Mouse (Mus musculus) forebrain, embryonic 12.5 days (tissue): ENCODE measurements at regions not wholly inside any gene's neighbourhood (a gene's known extent, or its start where the extent isn't known, plus 50 kb on each side); places are given as distances from the start of the nearest gene placed in this dataset.

Source experiments
- ATAC-seq: fragments of 200-750 bp; cut with Nextera tagmentation; 2 replicates; pipeline ENCODE4 v1.8.0; 2017; ENCODE audit warnings: moderate TSS enrichment; ENCODE audit not compliant: low FRiP score
- H3K27ac ChIP-seq: fragments of 300-500 bp; sonication (generic); 2 replicates; pipeline ENCODE4 v1.5.1; 2016; ENCODE audit warnings: mild to moderate bottlenecking
- H3K27me3 ChIP-seq: fragments of 300-500 bp; sonication (generic); 2 replicates; pipeline ENCODE4 v1.6.1; 2016; ENCODE audit warnings: mild to moderate bottlenecking
- H3K36me3 ChIP-seq: fragments of 300-500 bp; sonication (generic); replicated peaks from 2 replicates; pipeline ENCODE4 v1.6.1; 2016; ENCODE audit warnings: mild to moderate bottlenecking
- H3K4me1 ChIP-seq: fragments of 300-500 bp; sonication (generic); 2 replicates; pipeline ENCODE4 v1.6.1; 2016
- H3K4me2 ChIP-seq: fragments of 300-500 bp; sonication (generic); 2 replicates; pipeline ENCODE4 v1.6.1; 2016; ENCODE audit warnings: mild to moderate bottlenecking, moderate library complexity
- H3K4me3 ChIP-seq: fragments of 300-500 bp; sonication (generic); replicated peaks from 2 replicates; pipeline ENCODE4 v1.5.1; 2016; ENCODE audit warnings: mild to moderate bottlenecking
- H3K9ac ChIP-seq: fragments of 300-500 bp; sonication (generic); 2 replicates; pipeline ENCODE4 v1.6.1; 2016; ENCODE audit warnings: mild to moderate bottlenecking
- H3K9me3 ChIP-seq: fragments of 300-500 bp; sonication (generic); 2 replicates; pipeline ENCODE4 v1.6.1; 2016
- WGBS: fragments of 180-500 bp; shearing (Covaris S2); methylation state at CpG from one replicate; pipeline ENCODE4 v1.1.7; 2016; 5-methylcytosine and 5-hydroxymethylcytosine counted together

DNA sequence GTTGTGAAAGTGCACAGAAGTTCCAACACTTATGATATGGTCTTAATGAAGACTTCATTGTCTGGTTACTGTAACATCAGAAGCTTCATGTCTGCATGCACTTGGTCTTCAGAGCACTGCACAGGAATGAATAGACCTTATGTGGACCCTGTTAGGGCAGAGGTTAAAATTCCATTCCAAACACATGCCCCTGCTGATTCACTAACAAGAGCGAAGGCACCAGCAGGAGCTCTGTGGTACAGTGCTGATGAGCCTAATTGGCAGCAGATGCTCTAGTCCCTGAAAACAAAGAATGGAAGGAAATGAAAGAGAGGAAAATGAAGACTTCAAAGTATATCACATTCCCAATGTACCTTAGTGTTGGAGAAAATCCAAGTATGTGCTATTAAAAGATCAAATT is 365.1 kb upstream of the Alcam start:
- Histone ChIP-seq H3K27ac (no peak overlapping the region), H3K4me3 (no peak overlapping the region), H3K9me3 (no peaks in the 10 kb centered on the region), H3K4me2 (no peak overlapping the region), H3K36me3 (no peaks in the 10 kb centered on the region), H3K4me1 (no peaks in the 10 kb centered on the region), H3K9ac (no peak overlapping the region), H3K27me3 (no peaks in the 10 kb centered on the region)
- ATAC-seq: no peak
- WGBS: 54% methylated on average over 1 of the region's 1 CpGs

DNA sequence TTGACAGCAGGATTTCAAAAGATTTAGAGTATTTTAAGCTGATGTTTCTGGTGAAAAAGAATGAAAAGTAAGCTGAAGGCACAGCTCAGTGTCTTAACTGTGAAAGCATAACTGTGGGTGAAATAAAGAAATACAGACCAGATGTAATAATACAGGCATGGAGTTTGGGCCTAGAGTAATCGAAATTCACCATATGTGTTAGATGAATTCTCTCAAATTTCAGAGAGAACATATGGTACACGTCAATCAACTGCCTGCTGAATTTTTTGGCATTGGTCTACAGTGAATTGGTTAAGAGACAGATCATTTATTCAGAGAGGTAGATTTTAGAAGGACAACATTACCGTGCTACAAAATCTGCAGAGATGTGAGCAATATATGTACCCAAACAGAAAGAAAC is 357.3 kb upstream of the Alcam start:
- 68% methylated on average over 3 of the region's 3 CpGs for WGBS
- H3K9ac ChIP-seq: no peak overlapping the region
- no peak overlapping the region for H3K4me2 ChIP-seq
- no peaks in the 10 kb centered on the region for H3K27me3 ChIP-seq
- H3K9me3 ChIP-seq: no peaks in the 10 kb centered on the region
- H3K36me3 ChIP-seq: no peaks in the 10 kb centered on the region
- no peak for ATAC-seq
- no peaks in the 10 kb centered on the region for H3K4me1 ChIP-seq
- no peak overlapping the region for H3K27ac ChIP-seq
- no peak overlapping the region for H3K4me3 ChIP-seq

DNA sequence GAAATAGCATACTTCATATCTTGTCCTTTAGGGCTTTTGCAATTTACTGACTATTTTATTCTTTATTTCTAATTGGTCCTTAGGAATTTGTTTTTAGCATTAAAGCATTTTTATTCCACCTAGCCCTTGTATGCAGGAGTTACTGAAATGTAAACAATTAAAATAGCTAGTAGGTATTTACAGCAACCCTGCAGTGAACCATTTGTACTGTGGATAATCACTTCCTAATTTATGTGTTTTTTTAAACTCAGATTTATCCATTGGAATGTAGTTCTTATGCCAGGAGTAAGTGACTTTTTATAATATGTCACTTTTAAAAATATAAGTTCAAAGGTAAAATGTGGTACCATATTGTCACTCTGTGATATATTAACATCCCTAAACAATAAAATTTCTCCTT is 350.5 kb upstream of the Alcam start:
- Histone ChIP-seq H3K9ac (no peak overlapping the region), H3K36me3 (no peaks in the 10 kb centered on the region), H3K4me2 (no peak overlapping the region), H3K9me3 (no peaks in the 10 kb centered on the region), H3K4me3 (no peak overlapping the region), H3K4me1 (no peaks in the 10 kb centered on the region), H3K27ac (no peak overlapping the region), H3K27me3 (no peaks in the 10 kb centered on the region)
- no peak for ATAC-seq

GRCm38 (mm10) chr16:52799715-52800392 is 346.0 kb upstream of the Alcam start:
- whole genome bisulfite sequencing: 42% methylated on average over 4 of the region's 4 CpGs
- Histone ChIP-seq H3K9me3 (no peaks in the 10 kb centered on the region), H3K27ac (no peak overlapping the region), H3K27me3 (no peaks in the 10 kb centered on the region), H3K4me3 (no peak overlapping the region), H3K9ac (no peak overlapping the region), H3K4me1 (no peaks in the 10 kb centered on the region), H3K4me2 (no peak overlapping the region), H3K36me3 (no peaks in the 10 kb centered on the region)
- ATAC-seq: no peak

- ATAC-seq: no peak
- no peak overlapping the region for H3K27ac ChIP-seq
- H3K27me3 ChIP-seq: no peaks in the 10 kb centered on the region
- H3K9me3 ChIP-seq: no peaks in the 10 kb centered on the region
- H3K4me3 ChIP-seq: no peak overlapping the region
- no peaks in the 10 kb centered on the region for H3K36me3 ChIP-seq
- 72% methylated on average over 1 of the region's 1 CpGs for WGBS
- no peaks in the 10 kb centered on the region for H3K4me1 ChIP-seq
- no peak overlapping the region for H3K9ac ChIP-seq
- no peak overlapping the region for H3K4me2 ChIP-seq
Measured at GRCm38 (mm10) chr16:52795184-52795583, 341.3 kb upstream of the Alcam start.

- Histone ChIP-seq H3K27ac (no peak overlapping the region), H3K4me2 (no peak overlapping the region), H3K4me1 (no peaks in the 10 kb centered on the region), H3K9me3 (no peaks in the 10 kb centered on the region), H3K36me3 (no peaks in the 10 kb centered on the region), H3K27me3 (no peaks in the 10 kb centered on the region), H3K4me3 (no peak overlapping the region), H3K9ac (no peak overlapping the region)
- 63% methylated on average over 1 of the region's 1 CpGs for WGBS
- ATAC-seq: no peak
Measured at GRCm38 (mm10) chr16:52789946-52790345, 336.1 kb upstream of the Alcam start.

DNA sequence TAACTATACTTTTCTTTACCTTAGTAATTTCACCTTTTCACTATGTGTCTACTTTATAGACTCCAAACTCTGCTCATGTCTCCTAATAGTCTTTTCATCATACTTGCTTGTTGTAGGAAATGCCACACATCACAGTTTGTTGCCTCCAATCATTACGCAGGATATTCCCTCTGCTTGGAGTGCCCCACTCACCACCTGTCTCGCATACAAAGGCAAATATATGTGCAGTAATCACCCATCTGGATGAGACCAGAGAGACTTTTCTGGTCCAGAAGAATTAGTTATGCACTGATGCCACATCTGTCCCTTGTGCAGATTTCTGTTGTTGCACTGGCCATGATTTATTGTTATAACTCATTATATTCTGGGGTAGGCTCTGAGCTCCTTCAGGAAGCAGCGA is 293.9 kb upstream of the Alcam start:
- no peak for ATAC-seq
- no peak overlapping the region for H3K4me2 ChIP-seq
- no peaks in the 10 kb centered on the region for H3K27me3 ChIP-seq
- no peak overlapping the region for H3K9ac ChIP-seq
- H3K4me1 ChIP-seq: no peaks in the 10 kb centered on the region
- no peaks in the 10 kb centered on the region for H3K36me3 ChIP-seq
- no peaks in the 10 kb centered on the region for H3K9me3 ChIP-seq
- no peak overlapping the region for H3K4me3 ChIP-seq
- 93% methylated on average over 3 of the region's 3 CpGs for WGBS
- H3K27ac ChIP-seq: no peak overlapping the region

DNA sequence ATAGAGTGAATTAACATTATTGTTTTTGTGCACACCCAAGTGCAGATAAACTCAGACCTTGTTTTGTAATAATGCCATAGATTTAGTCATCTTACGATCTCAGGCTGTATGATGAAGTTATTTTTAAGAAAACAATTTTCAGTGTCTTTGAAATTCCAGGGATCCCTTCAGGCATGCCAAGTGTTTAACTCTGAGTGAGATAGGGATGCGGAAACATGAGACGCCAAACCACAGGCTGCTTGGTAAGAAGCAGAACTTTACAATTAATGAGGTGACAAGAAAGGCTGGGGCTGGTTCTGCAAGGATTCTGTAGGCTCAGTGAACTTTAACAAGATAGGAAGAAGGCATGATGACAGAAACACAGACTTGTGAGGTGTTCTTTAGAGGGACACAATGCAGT is 292.3 kb upstream of the Alcam start:
- H3K9ac ChIP-seq: no peak overlapping the region
- no peaks in the 10 kb centered on the region for H3K9me3 ChIP-seq
- no peak overlapping the region for H3K4me3 ChIP-seq
- 57% methylated on average over 3 of the region's 3 CpGs for WGBS
- H3K27ac ChIP-seq: no peak overlapping the region
- no peaks in the 10 kb centered on the region for H3K4me1 ChIP-seq
- H3K36me3 ChIP-seq: no peaks in the 10 kb centered on the region
- H3K4me2 ChIP-seq: no peak overlapping the region
- ATAC-seq: no peak
- no peaks in the 10 kb centered on the region for H3K27me3 ChIP-seq

DNA sequence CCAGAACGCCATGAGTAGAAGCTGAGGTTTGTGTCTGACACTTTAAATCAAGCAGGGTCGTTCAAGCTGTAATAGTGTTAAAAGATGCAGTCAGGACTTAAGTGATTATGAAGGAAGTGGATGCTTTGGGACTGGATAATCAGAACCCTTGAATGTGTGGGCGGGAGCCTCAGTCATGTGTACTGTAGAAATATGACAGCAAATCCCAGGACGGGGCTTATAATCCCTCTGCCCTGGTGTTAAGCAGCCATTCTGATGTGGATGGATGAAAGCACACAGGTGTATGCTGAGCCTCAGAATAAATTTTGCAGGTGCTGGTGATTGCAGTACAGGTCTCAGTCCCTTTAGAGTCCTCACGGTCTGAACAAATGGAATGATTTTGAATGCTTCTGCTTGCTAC is 290.8 kb upstream of the Alcam start:
- Histone ChIP-seq H3K4me2 (no peak overlapping the region), H3K4me1 (no peaks in the 10 kb centered on the region), H3K4me3 (no peak overlapping the region), H3K9ac (no peak overlapping the region), H3K27ac (no peak overlapping the region), H3K9me3 (no peaks in the 10 kb centered on the region), H3K36me3 (no peaks in the 10 kb centered on the region), H3K27me3 (no peaks in the 10 kb centered on the region)
- ATAC-seq: no peak
- 82% methylated on average over 5 of the region's 5 CpGs for WGBS

DNA sequence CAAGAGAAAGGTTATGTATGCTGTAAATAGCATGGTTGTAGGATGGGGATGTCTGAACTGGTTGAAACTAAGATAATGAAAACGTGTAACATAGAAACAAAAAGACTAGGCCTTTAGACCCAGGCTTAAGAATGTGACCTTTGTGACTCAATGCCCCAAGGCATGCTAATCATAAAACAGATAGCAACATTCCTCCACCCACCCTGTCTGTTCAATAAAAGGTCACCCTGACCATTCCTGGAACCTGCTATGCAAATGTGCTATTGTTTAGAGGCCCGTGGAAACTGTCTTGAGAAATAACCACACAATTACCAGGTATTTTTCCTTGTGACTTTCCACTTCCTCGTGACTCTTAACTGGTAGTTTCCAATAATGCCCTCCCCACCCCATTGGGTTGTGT is 288.3 kb upstream of the Alcam start:
- Histone ChIP-seq H3K27me3 (no peaks in the 10 kb centered on the region), H3K4me2 (no peak overlapping the region), H3K27ac (no peak overlapping the region), H3K9me3 (no peaks in the 10 kb centered on the region), H3K4me1 (no peaks in the 10 kb centered on the region), H3K4me3 (no peak overlapping the region), H3K9ac (no peak overlapping the region), H3K36me3 (no peaks in the 10 kb centered on the region)
- no peak for ATAC-seq
- 77% methylated on average over 3 of the region's 3 CpGs for WGBS

GRCm38 (mm10) chr16:52726120-52726844 is 272.4 kb upstream of the Alcam start:
- ATAC-seq: no peak
- WGBS: 92% methylated on average over 3 of the region's 3 CpGs

GRCm38 (mm10) chr16:52718231-52718932 is 264.5 kb upstream of the Alcam start:
- ATAC-seq: no peak
- H3K27me3 ChIP-seq: no peaks in the 10 kb centered on the region
- no peaks in the 10 kb centered on the region for H3K4me1 ChIP-seq
- WGBS: 83% methylated on average over 1 of the region's 1 CpGs
- H3K4me2 ChIP-seq: no peak overlapping the region
- H3K4me3 ChIP-seq: no peak overlapping the region
- no peaks in the 10 kb centered on the region for H3K36me3 ChIP-seq
- H3K9ac ChIP-seq: no peak overlapping the region
- no peak overlapping the region for H3K27ac ChIP-seq
- no peaks in the 10 kb centered on the region for H3K9me3 ChIP-seq

More at GRCm38 (mm10) chr16:52726120-52726844, 272.4 kb upstream of the Alcam start:
- Histone ChIP-seq H3K9ac (no peak overlapping the region), H3K27me3 (no peaks in the 10 kb centered on the region), H3K27ac (no peak overlapping the region), H3K4me2 (no peak overlapping the region), H3K9me3 (no peaks in the 10 kb centered on the region), H3K4me3 (no peak overlapping the region), H3K4me1 (no peaks in the 10 kb centered on the region), H3K36me3 (no peaks in the 10 kb centered on the region)

DNA sequence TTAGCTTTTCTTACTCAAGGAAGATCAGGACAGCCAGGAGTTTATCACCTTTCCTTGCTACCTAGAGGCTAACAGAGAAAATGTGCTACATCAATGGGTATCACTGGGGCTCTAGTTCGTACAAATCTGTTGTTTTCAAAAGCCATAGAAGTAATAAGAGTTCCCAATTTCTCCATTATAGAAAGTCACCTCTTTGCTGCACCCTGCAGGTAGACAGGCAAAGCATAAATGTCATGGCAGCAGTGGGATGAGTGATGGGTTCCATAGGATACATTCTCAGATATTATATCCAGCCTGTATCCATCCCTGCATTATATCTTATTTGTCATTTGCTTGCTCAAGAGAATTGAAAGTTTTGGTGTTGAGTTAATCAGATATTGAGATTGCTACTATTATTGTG is 236.4 kb upstream of the Alcam start:
- Histone ChIP-seq H3K4me1 (no peaks in the 10 kb centered on the region), H3K4me3 (no peak overlapping the region), H3K27me3 (no peaks in the 10 kb centered on the region), H3K9me3 (no peaks in the 10 kb centered on the region), H3K36me3 (no peaks in the 10 kb centered on the region), H3K9ac (no peak overlapping the region), H3K4me2 (no peak overlapping the region), H3K27ac (no peak overlapping the region)
- no peak for ATAC-seq
- 84% methylated on average over 1 of the region's 1 CpGs for WGBS
